Comparison of ENCODE assay signal across 24 mouse cellular contexts in the genomic region with DNA sequence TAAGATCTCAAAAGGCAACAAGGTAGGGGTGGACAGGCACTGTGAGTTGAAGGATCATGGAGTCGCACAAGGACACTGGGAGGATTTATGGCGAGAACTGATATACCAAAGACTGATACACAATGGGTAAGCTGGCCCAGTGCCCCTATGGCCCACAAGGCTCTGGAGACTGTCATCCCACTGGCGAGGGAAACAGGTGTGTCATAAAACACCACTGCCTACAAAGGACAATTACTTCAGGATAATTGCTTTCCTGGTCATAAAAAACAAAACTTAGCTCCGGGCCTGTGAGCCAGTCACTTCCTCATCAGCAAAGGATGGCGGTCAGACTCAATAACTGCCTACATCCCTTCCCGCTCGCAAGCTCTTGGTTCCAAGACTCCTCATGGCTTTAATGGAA.
DNase-seq lines count a peak whose midpoint lies in the region; ATAC-seq lines count a peak whose summit lies in the region.
"Had no signal": no experiment of that assay in that cellular context is flagged by ENCODE, and none has a peak within 500 bp of the region (broad histone marks: within the 10 kb centered on the region; RNA-seq: fewer than 3 reads in every experiment).

No protein-coding gene starts in this region.

- H3K4me3 ChIP-seq in intestine, embryonic 16.5 days (ENCODE audit: low read length) = no peak overlapping the region
- no peak overlapping the region for H3K4me3 ChIP-seq in limb, embryonic 10.5 days
- H3K4me3 ChIP-seq in heart, embryonic 12.5 days = no peak overlapping the region
- H3K4me3 ChIP-seq: embryonic facial prominence, embryonic 10.5 days; embryonic facial prominence, embryonic 12.5 days; forebrain, embryonic 13.5 days; forebrain, embryonic 15.5 days had no signal

- peak; percentile 37 for DNase-seq in forelimb bud, embryonic 11.5 days (ENCODE audit: low read depth, low spot score)
- DNase-seq in limb, embryonic 10.5 days (ENCODE audit: low spot score) = peak; percentile 36
- DNase-seq in left cerebral cortex, postnatal 4 days = no peak
- DNase-seq in frontal cortex, postnatal 14 days (ENCODE audit: low spot score in 2 of 2) = no peak
- DNase-seq in frontal cortex, postnatal 36 days (ENCODE audit: low spot score in 2 of 2) = no peak
- DNase-seq: adrenal gland, adult 8-10 months; adrenal gland, postnatal 14 days; adrenal gland, postnatal 36 days; cerebellum, adult 11-12 months; cerebellum, adult 2 months; cerebellum, adult 9-10 months; cerebellum, postnatal 10 days; cerebellum, postnatal 25 days had no signal

- H3K27ac ChIP-seq in intestine, embryonic 16.5 days (ENCODE audit: low read length) = no peak overlapping the region
- peak overlapping the region; percentile 65; the same call in 1 of the 2 replicates for H3K27ac ChIP-seq in limb, embryonic 10.5 days
- H3K27ac ChIP-seq in heart, embryonic 12.5 days (ENCODE audit: poor library complexity, severe bottlenecking) = no peak overlapping the region
- H3K27ac ChIP-seq: embryonic facial prominence, embryonic 10.5 days; embryonic facial prominence, embryonic 12.5 days; forebrain, embryonic 13.5 days; forebrain, embryonic 15.5 days had no signal

- intact Hi-C loops in left cerebral cortex, postnatal 4 days (cut with DNase I) = no loop called here

- ATAC-seq in intestine, embryonic 16.5 days = peak; percentile 48; the same call in 1 of the 2 replicates
- no peak for ATAC-seq in heart, embryonic 12.5 days (ENCODE audit: insufficient number of reproducible peaks, low FRiP score)
- ATAC-seq: activated CD4-positive, CD25-positive, alpha-beta regulatory T cell, adult 4 months; CD4-positive, CD25-positive, alpha-beta regulatory T cell, adult 4 months; forebrain, embryonic 13.5 days; forebrain, embryonic 15.5 days; Patski had no signal

- H3K9ac ChIP-seq in intestine, embryonic 16.5 days (ENCODE audit: low read depth, low read length) = no peak overlapping the region
- H3K9ac ChIP-seq in heart, embryonic 12.5 days = no peak overlapping the region
- H3K9ac ChIP-seq: embryonic facial prominence, embryonic 12.5 days; forebrain, embryonic 13.5 days; forebrain, embryonic 15.5 days had no signal

- H3K9me3 ChIP-seq in intestine, embryonic 16.5 days (ENCODE audit: control insufficient read depth, low read length) = peaks cover 18% of the 10 kb centered on the region
- H3K9me3 ChIP-seq in limb, embryonic 10.5 days (replicated peaks) = peaks cover 10% of the 10 kb centered on the region
- peaks cover 15% of the 10 kb centered on the region for H3K9me3 ChIP-seq in heart, embryonic 12.5 days (replicated peaks)
- H3K9me3 ChIP-seq: forebrain, embryonic 15.5 days had no signal

- H3K36me3 ChIP-seq in intestine, embryonic 16.5 days (ENCODE audit: control insufficient read depth, insufficient read depth, low read length) = no peaks in the 10 kb centered on the region
- H3K36me3 ChIP-seq in limb, embryonic 10.5 days = 0 out of 2 replicates have a peak, but pooled peaks cover 2% of the 10 kb centered on the region
- H3K36me3 ChIP-seq in heart, embryonic 12.5 days = no peaks in the 10 kb centered on the region
- H3K36me3 ChIP-seq: embryonic facial prominence, embryonic 12.5 days; forebrain, embryonic 15.5 days; G1E had no signal

- H3K4me1 ChIP-seq in intestine, embryonic 16.5 days (ENCODE audit: control insufficient read depth, insufficient read depth, low read length) = no peaks in the 10 kb centered on the region
- H3K4me1 ChIP-seq in limb, embryonic 10.5 days = peaks cover 42% of the 10 kb centered on the region
- peaks cover 18% of the 10 kb centered on the region for H3K4me1 ChIP-seq in heart, embryonic 12.5 days (replicated peaks)
- H3K4me1 ChIP-seq: forebrain, embryonic 13.5 days; forebrain, embryonic 15.5 days had no signal

- no peaks in the 10 kb centered on the region for H3K27me3 ChIP-seq in intestine, embryonic 16.5 days (replicated peaks; ENCODE audit: control insufficient read depth, insufficient read depth, low read length)
- H3K27me3 ChIP-seq in limb, embryonic 10.5 days (ENCODE audit: low read depth, poor library complexity, severe bottlenecking) = peaks cover 40% of the 10 kb centered on the region
- no peaks in the 10 kb centered on the region for H3K27me3 ChIP-seq in heart, embryonic 12.5 days (replicated peaks)
- H3K27me3 ChIP-seq: CH12.LX; embryonic facial prominence, embryonic 12.5 days; forebrain, embryonic 13.5 days; forebrain, embryonic 15.5 days; Patski had no signal

- 72% methylated on average over 7 of the region's 7 CpGs for WGBS in intestine, embryonic 16.5 days
- WGBS in limb, embryonic 10.5 days = 59% methylated on average over 7 of the region's 7 CpGs
- WGBS in heart, embryonic 12.5 days = 87% methylated on average over 7 of the region's 7 CpGs

- no peak overlapping the region for H3K4me2 ChIP-seq in intestine, embryonic 16.5 days (ENCODE audit: low read depth, low read length)
- no peak overlapping the region for H3K4me2 ChIP-seq in heart, embryonic 12.5 days
- H3K4me2 ChIP-seq: embryonic facial prominence, embryonic 12.5 days; forebrain, embryonic 13.5 days; forebrain, embryonic 15.5 days had no signal

Comparison
In these comparisons a context has a peak if more than half of its experiments do, and no peak if none do; other contexts are left out.
1. DNase-seq: peak in forelimb bud, embryonic 11.5 days (single experiment) and limb, embryonic 10.5 days (single experiment); none in left cerebral cortex, postnatal 4 days (single experiment), frontal cortex, postnatal 14 days (0 of 2) and frontal cortex, postnatal 36 days (0 of 2).